Mouse (Mus musculus) liver, embryonic 13.5 days (tissue): Measurements from ENCODE around the gene Armh3. TPM values are rescaled to one million over a fixed set of nuclear protein-coding genes. Genes with fewer than 3 reads are reported as not detected.
A peak's percentile ranks its signal among the peaks of the same experiment; 100 is the strongest.

Source experiments
- ATAC-seq: fragments of 200-750 bp; cut with Nextera tagmentation; 2 replicates; pipeline ENCODE4 v1.8.0; 2017; ENCODE audit warnings: low read depth, mild to moderate bottlenecking, moderate number of reproducible peaks, moderate library complexity
- DNase-seq: peaks from one replicate; pipeline ENCODE4 v3.0.0; 2022
- H3K27ac ChIP-seq: fragments of 300-500 bp; sonication (generic); 2 replicates; pipeline ENCODE4 v1.5.1; 2015; ENCODE audit warnings: moderate library complexity, mild to moderate bottlenecking, inconsistent platforms
- H3K27me3 ChIP-seq: fragments of 300-500 bp; sonication (generic); 2 replicates; pipeline ENCODE4 v1.6.1; 2015; ENCODE audit warnings: mild to moderate bottlenecking, inconsistent platforms
- H3K36me3 ChIP-seq: fragments of 300-500 bp; sonication (generic); 2 replicates; pipeline ENCODE4 v1.6.1; 2015; ENCODE audit warnings: mild to moderate bottlenecking, inconsistent platforms
- H3K4me1 ChIP-seq: fragments of 300-500 bp; sonication (generic); replicated peaks from 2 replicates; pipeline ENCODE4 v1.6.1; 2015; ENCODE audit warnings: inconsistent platforms
- H3K4me2 ChIP-seq: fragments of 300-500 bp; sonication (generic); 2 replicates; pipeline ENCODE4 v1.6.1; 2015; ENCODE audit warnings: inconsistent platforms, mild to moderate bottlenecking, moderate library complexity
- H3K4me3 ChIP-seq: fragments of 300-500 bp; sonication (generic); replicated peaks from 2 replicates; pipeline ENCODE4 v1.5.1; 2015; ENCODE audit warnings: mild to moderate bottlenecking, inconsistent platforms
- H3K9ac ChIP-seq: fragments of 300-500 bp; sonication (generic); 2 replicates; pipeline ENCODE4 v1.6.1; 2015; ENCODE audit warnings: mild to moderate bottlenecking, inconsistent platforms
- H3K9me3 ChIP-seq: fragments of 300-500 bp; sonication (generic); replicated peaks from 2 replicates; pipeline ENCODE4 v1.6.1; 2016; ENCODE audit warnings: inconsistent platforms
- WGBS: fragments of 180-500 bp; shearing (Covaris S2); methylation state at CpG from one replicate; pipeline ENCODE4 v1.1.7; 2015; ENCODE audit not compliant: insufficient replicate concordance; 5-methylcytosine and 5-hydroxymethylcytosine counted together
- polyA plus RNA-seq: library from polyadenylated mRNA; unstranded; fragments of >200 nt; fragmentation: Nextera tagmentation; extraction: Ambion mirVana; gene quantifications from 2 replicates; pipeline ENCODE4 v1.2.1, GENCODE M21; 2015

The Armh3 gene
- polyA plus RNA-seq, 1 experiment from 2014 or later, result 4.3 TPM

- no peak for DNase-seq
- Histone ChIP-seq H3K27ac (peak overlapping the region; percentile 47; the same call in 1 of the 2 replicates), H3K9me3 (no peaks in the 10 kb centered on the region), H3K4me3 (no peak overlapping the region), H3K9ac (no peak overlapping the region), H3K27me3 (no peaks in the 10 kb centered on the region), H3K36me3 (peaks cover 60% of the 10 kb centered on the region), H3K4me1 (peaks cover 54% of the 10 kb centered on the region), H3K4me2 (no peak overlapping the region)
- no peak for ATAC-seq
- WGBS, result 88% methylated on average over 26 of the region's 26 CpGs
These were observed 34.6 kb upstream of the Armh3 start for GRCm38 (mm10) chr19:46032731-46033510.

- peaks cover 60% of the 10 kb centered on the region for H3K36me3 ChIP-seq
- no peak overlapping the region for H3K9ac ChIP-seq
- DNase-seq (no peak), ATAC-seq (peak; percentile 37)
- no peak overlapping the region for H3K4me2 ChIP-seq
- no peak overlapping the region for H3K4me3 ChIP-seq
- H3K4me1 ChIP-seq, result peaks cover 50% of the 10 kb centered on the region
- H3K27ac ChIP-seq, result peak overlapping the region; percentile 47
- H3K9me3 ChIP-seq, result no peaks in the 10 kb centered on the region
- 69% methylated on average over 9 of the region's 9 CpGs for WGBS
- H3K27me3 ChIP-seq, result no peaks in the 10 kb centered on the region
These were observed 33.6 kb upstream of the Armh3 start for GRCm38 (mm10) chr19:46031689-46032432.

- Histone ChIP-seq H3K4me1 (peaks cover 36% of the 10 kb centered on the region), H3K27ac (0 out of 2 replicates have a peak overlapping the region, but pooled peaks have one; percentile 25), H3K27me3 (no peaks in the 10 kb centered on the region), H3K4me3 (no peak overlapping the region), H3K36me3 (peaks cover 46% of the 10 kb centered on the region), H3K9me3 (no peaks in the 10 kb centered on the region), H3K9ac (no peak overlapping the region), H3K4me2 (no peak overlapping the region)
- 85% methylated on average over 10 of the region's 10 CpGs for WGBS
- no peak for ATAC-seq
- no peak for DNase-seq
These were observed 32.1 kb upstream of the Armh3 start for GRCm38 (mm10) chr19:46030196-46030983.

- Histone ChIP-seq H3K36me3 (peaks cover 39% of the 10 kb centered on the region), H3K9ac (no peak overlapping the region), H3K9me3 (no peaks in the 10 kb centered on the region), H3K4me1 (peaks cover 32% of the 10 kb centered on the region), H3K27ac (peak overlapping the region; percentile 63; the same call in 1 of the 2 replicates), H3K4me3 (no peak overlapping the region), H3K4me2 (no peak overlapping the region), H3K27me3 (no peaks in the 10 kb centered on the region)
- 68% methylated on average over 1 of the region's 1 CpGs for WGBS
- ATAC-seq (no peak; the same call in 1 of the 2 replicates), DNase-seq (no peak)
These were observed 31.4 kb upstream of the Armh3 start for GRCm38 (mm10) chr19:46029652-46030051.

- Histone ChIP-seq H3K4me1 (peaks cover 31% of the 10 kb centered on the region), H3K9ac (no peak overlapping the region), H3K4me3 (no peak overlapping the region), H3K27ac (no peak overlapping the region), H3K27me3 (no peaks in the 10 kb centered on the region), H3K9me3 (no peaks in the 10 kb centered on the region), H3K4me2 (no peak overlapping the region), H3K36me3 (peaks cover 31% of the 10 kb centered on the region)
- ATAC-seq (no peak), DNase-seq (no peak)
- WGBS, result 62% methylated on average over 11 of the region's 11 CpGs
These were observed 30.5 kb upstream of the Armh3 start for GRCm38 (mm10) chr19:46028747-46029320.

- DNase-seq (no peak), ATAC-seq (no peak)
- Histone ChIP-seq H3K27me3 (no peaks in the 10 kb centered on the region), H3K4me1 (peaks cover 10% of the 10 kb centered on the region), H3K36me3 (peaks cover 8% of the 10 kb centered on the region), H3K9me3 (no peaks in the 10 kb centered on the region), H3K4me2 (no peak overlapping the region), H3K4me3 (no peak overlapping the region), H3K9ac (no peak overlapping the region), H3K27ac (no peak overlapping the region)
- WGBS, result 64% methylated on average over 8 of the region's 8 CpGs
These were observed 28.3 kb upstream of the Armh3 start for GRCm38 (mm10) chr19:46026567-46026966.

GRCm38 (mm10) chr19:46024959-46025358, 26.7 kb upstream of the Armh3 start:
- Histone ChIP-seq H3K4me3 (no peak overlapping the region), H3K9me3 (no peaks in the 10 kb centered on the region), H3K36me3 (no peaks in the 10 kb centered on the region), H3K4me2 (no peak overlapping the region), H3K27ac (no peak overlapping the region), H3K4me1 (peaks cover 10% of the 10 kb centered on the region), H3K27me3 (no peaks in the 10 kb centered on the region), H3K9ac (no peak overlapping the region)
- DNase-seq, result no peak
- ATAC-seq, result no peak
- WGBS, result 68% methylated on average over 6 of the region's 6 CpGs

- DNase-seq (no peak), ATAC-seq (no peak)
- no peaks in the 10 kb centered on the region for H3K9me3 ChIP-seq
- no peaks in the 10 kb centered on the region for H3K36me3 ChIP-seq
- H3K27ac ChIP-seq, result no peak overlapping the region
- 75% methylated on average over 2 of the region's 2 CpGs for WGBS
- no peaks in the 10 kb centered on the region for H3K4me1 ChIP-seq
- no peaks in the 10 kb centered on the region for H3K27me3 ChIP-seq
- H3K4me3 ChIP-seq, result no peak overlapping the region
- H3K4me2 ChIP-seq, result no peak overlapping the region
- no peak overlapping the region for H3K9ac ChIP-seq
These were observed 17.7 kb upstream of the Armh3 start for GRCm38 (mm10) chr19:46016023-46016422.

- Histone ChIP-seq H3K9me3 (no peaks in the 10 kb centered on the region), H3K4me1 (no peaks in the 10 kb centered on the region), H3K4me3 (no peak overlapping the region), H3K4me2 (no peak overlapping the region), H3K36me3 (no peaks in the 10 kb centered on the region), H3K27me3 (no peaks in the 10 kb centered on the region), H3K27ac (no peak overlapping the region), H3K9ac (no peak overlapping the region)
- DNase-seq, result peak; percentile 73
- WGBS, result 15% methylated on average over 12 of the region's 12 CpGs
- peak; percentile 65 for ATAC-seq
These were observed 16.4 kb upstream of the Armh3 start for GRCm38 (mm10) chr19:46014572-46015178.

GRCm38 (mm10) chr19:46005680-46006079, 7.4 kb upstream of the Armh3 start:
- 75% methylated on average over 7 of the region's 7 CpGs for WGBS
- ATAC-seq, result no peak

More at GRCm38 (mm10) chr19:46005680-46006079, 7.4 kb upstream of the Armh3 start:
- Histone ChIP-seq H3K36me3 (peaks cover 14% of the 10 kb centered on the region), H3K4me2 (no peak overlapping the region), H3K4me1 (peaks cover 32% of the 10 kb centered on the region), H3K4me3 (no peak overlapping the region), H3K27ac (no peak overlapping the region), H3K9ac (no peak overlapping the region), H3K9me3 (no peaks in the 10 kb centered on the region), H3K27me3 (peaks cover 6% of the 10 kb centered on the region; the same call in 1 of the 2 replicates)
- DNase-seq, result no peak
